Mouse (Mus musculus) forebrain, embryonic 15.5 days (tissue): ENCODE results near the gene Chst3. TPM values are rescaled to one million over a fixed set of nuclear protein-coding genes. Genes with fewer than 3 reads are reported as not detected.
"Not testable (repeated sequence)": the region's sequence is repeated elsewhere in the genome, so short reads cannot be mapped to it uniquely, and the experiment has no call there.

Experiments
- ATAC-seq: fragments of 200-750 bp; cut with Nextera tagmentation; replicated peaks from 2 replicates; pipeline ENCODE4 v1.8.0; 2017; ENCODE audit warnings: mild to moderate bottlenecking, moderate TSS enrichment, moderate library complexity
- H3K27ac ChIP-seq: fragments of 300-500 bp; sonication (generic); replicated peaks from 2 replicates; pipeline ENCODE4 v1.5.1; 2015; ENCODE audit warnings: mild to moderate bottlenecking, inconsistent platforms
- H3K27me3 ChIP-seq: fragments of 300-500 bp; sonication (generic); 2 replicates; pipeline ENCODE4 v1.6.1; 2015; ENCODE audit warnings: inconsistent platforms
- H3K36me3 ChIP-seq: fragments of 300-500 bp; sonication (generic); 2 replicates; pipeline ENCODE4 v1.6.1; 2015; ENCODE audit warnings: mild to moderate bottlenecking, inconsistent platforms
- H3K4me1 ChIP-seq: fragments of 300-500 bp; sonication (generic); 2 replicates; pipeline ENCODE4 v1.6.1; 2015; ENCODE audit warnings: inconsistent platforms
- H3K4me2 ChIP-seq: fragments of 300-500 bp; sonication (generic); replicated peaks from 2 replicates; pipeline ENCODE4 v1.6.1; 2015; ENCODE audit warnings: mild to moderate bottlenecking, inconsistent platforms
- H3K4me3 ChIP-seq: fragments of 300-500 bp; sonication (generic); 2 replicates; pipeline ENCODE4 v1.5.1; 2015; ENCODE audit warnings: mild to moderate bottlenecking, inconsistent platforms
- H3K9ac ChIP-seq: fragments of 300-500 bp; sonication (generic); replicated peaks from 2 replicates; pipeline ENCODE4 v1.6.1; 2015; ENCODE audit warnings: mild to moderate bottlenecking, inconsistent platforms
- H3K9me3 ChIP-seq: fragments of 300-500 bp; sonication (generic); 2 replicates; pipeline ENCODE4 v1.6.1; 2016; ENCODE audit warnings: inconsistent platforms
- WGBS: fragments of 180-500 bp; shearing (Covaris S2); methylation state at CpG from one replicate; pipeline ENCODE4 v1.1.7; 2015; ENCODE audit warnings: mixed read lengths; 5-methylcytosine and 5-hydroxymethylcytosine counted together
- polyA plus RNA-seq: library from polyadenylated mRNA; unstranded; fragments of >200 nt; fragmentation: Nextera tagmentation; extraction: Ambion mirVana; gene quantifications from 2 replicates; pipeline ENCODE4 v1.2.1, GENCODE M21; 2015

Gene Chst3
- polyA plus RNA-seq, 1 experiment from 2014 or later, result 1.2 TPM

GRCm38 (mm10) chr10:60186191-60186945 is 32.7 kb downstream of the Chst3 start:
- Histone ChIP-seq H3K36me3 (no peaks in the 10 kb centered on the region), H3K9ac (no peak overlapping the region), H3K4me2 (no peak overlapping the region), H3K4me1 (peaks cover 18% of the 10 kb centered on the region), H3K9me3 (no peaks in the 10 kb centered on the region), H3K4me3 (no peak overlapping the region), H3K27me3 (no peaks in the 10 kb centered on the region), H3K27ac (no peak overlapping the region)
- 92% methylated on average over 44 of the region's 44 CpGs for WGBS
- no peak for ATAC-seq

DNA sequence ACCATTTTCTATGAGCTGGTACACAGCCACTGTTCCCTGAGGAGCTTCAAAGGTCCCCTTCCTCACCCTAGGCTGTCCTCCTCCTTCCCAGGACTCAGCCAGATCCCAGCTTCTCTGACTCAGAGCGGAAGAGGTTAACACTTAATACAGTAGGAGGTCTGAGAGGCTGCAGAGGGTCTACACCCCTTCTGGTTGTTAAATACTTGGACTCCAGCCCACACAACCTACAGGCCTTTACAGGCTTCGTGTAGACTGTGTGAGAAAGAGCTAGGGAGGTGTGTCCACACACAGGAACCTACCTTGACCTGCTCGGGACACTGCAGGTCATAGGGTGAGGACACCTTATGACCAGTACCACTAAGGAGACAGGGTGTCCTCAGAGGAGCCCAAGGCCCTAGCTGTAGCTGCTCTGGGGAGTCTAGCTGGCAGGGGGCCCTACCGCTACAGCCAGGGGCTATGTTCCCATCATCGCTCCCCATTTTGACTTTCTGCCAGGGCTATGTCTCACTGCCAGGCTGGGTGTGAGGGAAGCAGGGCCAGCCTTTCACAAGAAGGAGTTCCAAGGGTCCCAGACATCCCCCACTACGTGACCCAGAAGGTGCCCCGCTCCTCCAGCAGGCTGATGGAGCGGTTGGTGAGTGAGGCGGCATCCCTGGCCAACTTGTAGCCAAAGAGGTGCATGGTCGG is 33.9 kb downstream of the Chst3 start:
- Histone ChIP-seq H3K4me3 (no peak overlapping the region), H3K27ac (peak overlapping the region; percentile 21), H3K4me1 (peaks cover 16% of the 10 kb centered on the region), H3K36me3 (no peaks in the 10 kb centered on the region), H3K4me2 (no peak overlapping the region), H3K9ac (no peak overlapping the region), H3K9me3 (no peaks in the 10 kb centered on the region), H3K27me3 (no peaks in the 10 kb centered on the region)
- WGBS, result 55% methylated on average over 10 of the region's 10 CpGs
- ATAC-seq, result peak; percentile 66

- H3K9me3 ChIP-seq, H3K9ac ChIP-seq, H3K27ac ChIP-seq, ATAC-seq, H3K4me1 ChIP-seq, H3K4me3 ChIP-seq, H3K36me3 ChIP-seq, H3K27me3 ChIP-seq, H3K4me2 ChIP-seq: not testable (repeated sequence)
- WGBS, result 91% methylated on average over 9 of the region's 9 CpGs
Observed at GRCm38 (mm10) chr10:60175306-60175705, 43.8 kb downstream of the Chst3 start.

DNA sequence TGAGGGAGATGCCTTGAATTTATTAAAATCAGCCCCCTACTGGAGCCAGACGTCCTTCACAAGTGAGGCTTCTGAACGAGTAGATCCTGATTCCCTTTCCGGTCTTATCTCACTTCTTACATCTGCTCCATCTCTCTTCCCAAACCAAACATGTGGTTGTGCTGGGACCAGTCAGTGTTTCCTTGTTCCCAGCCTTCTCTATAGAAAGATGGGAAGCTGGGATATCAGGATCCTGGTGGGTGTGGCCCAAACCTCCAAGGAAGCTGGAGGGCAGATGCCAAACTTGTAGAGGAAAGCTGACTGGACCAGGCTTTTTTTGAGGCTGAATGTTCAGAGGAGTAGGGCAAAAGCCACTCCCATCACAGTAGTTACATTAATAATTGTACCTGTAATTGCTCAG is 44.6 kb downstream of the Chst3 start:
- H3K9me3 ChIP-seq, result no peaks in the 10 kb centered on the region
- H3K27me3 ChIP-seq, result no peaks in the 10 kb centered on the region
- peaks cover 6% of the 10 kb centered on the region; the same call in 1 of the 2 replicates for H3K4me1 ChIP-seq
- no peak overlapping the region for H3K4me2 ChIP-seq
- H3K9ac ChIP-seq, result no peak overlapping the region
- 73% methylated on average over 3 of the region's 3 CpGs for WGBS
- no peaks in the 10 kb centered on the region for H3K36me3 ChIP-seq
- no peak overlapping the region for H3K4me3 ChIP-seq
- no peak for ATAC-seq
- H3K27ac ChIP-seq, result no peak overlapping the region

GRCm38 (mm10) chr10:60173035-60173434 is 46.0 kb downstream of the Chst3 start:
- H3K4me1 ChIP-seq, result peaks cover 6% of the 10 kb centered on the region; the same call in 1 of the 2 replicates
- no peak overlapping the region for H3K9ac ChIP-seq
- no peaks in the 10 kb centered on the region for H3K9me3 ChIP-seq
- WGBS, result 33% methylated on average over 10 of the region's 10 CpGs
- peak; percentile 78; the same call in 1 of the 2 replicates for ATAC-seq
- H3K36me3 ChIP-seq, result no peaks in the 10 kb centered on the region
- no peak overlapping the region for H3K4me3 ChIP-seq
- H3K4me2 ChIP-seq, result no peak overlapping the region
- no peak overlapping the region for H3K27ac ChIP-seq
- no peaks in the 10 kb centered on the region for H3K27me3 ChIP-seq

GRCm38 (mm10) chr10:60172306-60172705 is 46.8 kb downstream of the Chst3 start:
- 89% methylated on average over 4 of the region's 4 CpGs for WGBS
- no peak overlapping the region for H3K4me2 ChIP-seq
- H3K27me3 ChIP-seq, result no peaks in the 10 kb centered on the region
- no peaks in the 10 kb centered on the region for H3K36me3 ChIP-seq
- H3K27ac ChIP-seq, result no peak overlapping the region
- peaks cover 6% of the 10 kb centered on the region; the same call in 1 of the 2 replicates for H3K4me1 ChIP-seq
- H3K9me3 ChIP-seq, result no peaks in the 10 kb centered on the region
- no peak for ATAC-seq
- H3K4me3 ChIP-seq, result no peak overlapping the region
- no peak overlapping the region for H3K9ac ChIP-seq

- H3K4me1 ChIP-seq, result peaks cover 6% of the 10 kb centered on the region; the same call in 1 of the 2 replicates
- H3K27ac ChIP-seq, result no peak overlapping the region
- WGBS, result 94% methylated on average over 5 of the region's 5 CpGs
- no peak for ATAC-seq
- no peaks in the 10 kb centered on the region for H3K27me3 ChIP-seq
- no peaks in the 10 kb centered on the region for H3K9me3 ChIP-seq
- H3K4me2 ChIP-seq, result no peak overlapping the region
- no peak overlapping the region for H3K9ac ChIP-seq
- no peaks in the 10 kb centered on the region for H3K36me3 ChIP-seq
- no peak overlapping the region for H3K4me3 ChIP-seq
Observed at GRCm38 (mm10) chr10:60171368-60171767, 47.7 kb downstream of the Chst3 start.

- Histone ChIP-seq H3K9me3 (no peaks in the 10 kb centered on the region), H3K4me3 (no peak overlapping the region), H3K4me1 (peaks cover 6% of the 10 kb centered on the region; the same call in 1 of the 2 replicates), H3K36me3 (no peaks in the 10 kb centered on the region), H3K9ac (no peak overlapping the region), H3K27ac (no peak overlapping the region), H3K27me3 (no peaks in the 10 kb centered on the region), H3K4me2 (no peak overlapping the region)
- 88% methylated on average over 10 of the region's 10 CpGs for WGBS
- ATAC-seq, result no peak
Observed at GRCm38 (mm10) chr10:60170326-60171089, 48.6 kb downstream of the Chst3 start.

- Histone ChIP-seq H3K36me3 (no peaks in the 10 kb centered on the region), H3K27me3 (no peaks in the 10 kb centered on the region), H3K4me3 (no peak overlapping the region), H3K4me1 (peaks cover 6% of the 10 kb centered on the region; the same call in 1 of the 2 replicates), H3K9me3 (no peaks in the 10 kb centered on the region), H3K9ac (no peak overlapping the region), H3K4me2 (no peak overlapping the region), H3K27ac (no peak overlapping the region)
- 71% methylated on average over 3 of the region's 3 CpGs for WGBS
- no peak for ATAC-seq
Observed at GRCm38 (mm10) chr10:60168960-60169359, 50.1 kb downstream of the Chst3 start.

GRCm38 (mm10) chr10:60168306-60168705 is 50.8 kb downstream of the Chst3 start:
- peaks cover 6% of the 10 kb centered on the region; the same call in 1 of the 2 replicates for H3K4me1 ChIP-seq
- no peaks in the 10 kb centered on the region for H3K27me3 ChIP-seq
- H3K27ac ChIP-seq, result no peak overlapping the region
- no peaks in the 10 kb centered on the region for H3K36me3 ChIP-seq
- no peaks in the 10 kb centered on the region for H3K9me3 ChIP-seq
- 85% methylated on average over 2 of the region's 2 CpGs for WGBS
- no peak overlapping the region for H3K9ac ChIP-seq
- no peak overlapping the region for H3K4me2 ChIP-seq
- H3K4me3 ChIP-seq, result no peak overlapping the region
- no peak for ATAC-seq

GRCm38 (mm10) chr10:60166068-60166467 is 53.0 kb downstream of the Chst3 start:
- Histone ChIP-seq H3K4me3 (no peak overlapping the region), H3K4me1 (no peaks in the 10 kb centered on the region), H3K27me3 (no peaks in the 10 kb centered on the region), H3K9ac (no peak overlapping the region), H3K9me3 (no peaks in the 10 kb centered on the region), H3K36me3 (no peaks in the 10 kb centered on the region), H3K4me2 (no peak overlapping the region), H3K27ac (no peak overlapping the region)
- WGBS, result 12% methylated on average over 3 of the region's 3 CpGs
- no peak for ATAC-seq

GRCm38 (mm10) chr10:60164869-60165268 is 54.2 kb downstream of the Chst3 start:
- Histone ChIP-seq H3K4me1 (no peaks in the 10 kb centered on the region), H3K27ac (no peak overlapping the region), H3K27me3 (no peaks in the 10 kb centered on the region), H3K9me3 (no peaks in the 10 kb centered on the region), H3K9ac (no peak overlapping the region), H3K4me3 (no peak overlapping the region), H3K36me3 (no peaks in the 10 kb centered on the region), H3K4me2 (no peak overlapping the region)
- 73% methylated on average over 1 of the region's 1 CpGs for WGBS
- ATAC-seq, result no peak
